Mouse (Mus musculus) hindbrain, embryonic 10.5 days (tissue): ENCODE data around the gene Tnfaip8l3. TPM values are rescaled to one million over a fixed set of nuclear protein-coding genes. Genes with fewer than 3 reads are reported as not detected.

Experiments used
- DNase-seq: peaks from one replicate; pipeline ENCODE4 v3.0.0-alpha.2; 2017; ENCODE audit warnings: low spot score
- H3K27ac ChIP-seq: fragments of 300-500 bp; sonication (generic); 2 replicates; pipeline ENCODE4 v1.5.1; 2016; ENCODE audit warnings: mild to moderate bottlenecking, moderate library complexity
- H3K27me3 ChIP-seq: fragments of 300-500 bp; sonication (generic); 2 replicates; pipeline ENCODE4 v1.6.1; 2016; ENCODE audit warnings: mild to moderate bottlenecking; ENCODE audit not compliant: poor library complexity, insufficient read depth, severe bottlenecking
- H3K36me3 ChIP-seq: fragments of 300-500 bp; sonication (generic); 2 replicates; pipeline ENCODE4 v1.6.1; 2016; ENCODE audit warnings: mild to moderate bottlenecking, moderate library complexity
- H3K4me1 ChIP-seq: fragments of 300-500 bp; sonication (generic); replicated peaks from 2 replicates; pipeline ENCODE4 v1.6.1; 2016; ENCODE audit warnings: mild to moderate bottlenecking
- H3K4me3 ChIP-seq: fragments of 300-500 bp; sonication (generic); 2 replicates; pipeline ENCODE4 v1.5.1; 2016; ENCODE audit warnings: mild to moderate bottlenecking, moderate library complexity
- H3K9me3 ChIP-seq: fragments of 300-500 bp; sonication (generic); 2 replicates; pipeline ENCODE4 v1.6.1; 2016; ENCODE audit warnings: mild to moderate bottlenecking, moderate library complexity
- WGBS: fragments of 180-500 bp; shearing (Covaris S2); methylation state at CpG from one replicate; pipeline ENCODE4 v1.1.7; 2016; 5-methylcytosine and 5-hydroxymethylcytosine counted together
- polyA plus RNA-seq: library from polyadenylated mRNA; unstranded; fragments of >200 nt; fragmentation: Nextera tagmentation; extraction: Ambion mirVana; gene quantifications from 2 replicates; pipeline ENCODE4 v1.2.1, GENCODE M21; 2016

Gene Tnfaip8l3
- polyA plus RNA-seq = 0.16 and 0.24 TPM in 2 replicates

GRCm38 (mm10) chr9:54068032-54068649 is at the start of gene Tnfaip8l3:
Tnfaip8l3 (minus strand) TSS chr9:54068388.
- peak within 1 kb of the TSS; percentile 84 for H3K27ac ChIP-seq
- no peaks in the 10 kb centered on the region for H3K9me3 ChIP-seq
- peak within 1 kb of the TSS; percentile 79 for H3K4me3 ChIP-seq
- DNase-seq = peak; percentile 61
- H3K4me1 ChIP-seq = peaks cover 22% of the 10 kb centered on the region
- whole genome bisulfite sequencing = 0% methylated on average over 35 of the region's 35 CpGs
- H3K36me3 ChIP-seq = no peaks in the 10 kb centered on the region
- H3K27me3 ChIP-seq = peaks cover 38% of the 10 kb centered on the region

DNA sequence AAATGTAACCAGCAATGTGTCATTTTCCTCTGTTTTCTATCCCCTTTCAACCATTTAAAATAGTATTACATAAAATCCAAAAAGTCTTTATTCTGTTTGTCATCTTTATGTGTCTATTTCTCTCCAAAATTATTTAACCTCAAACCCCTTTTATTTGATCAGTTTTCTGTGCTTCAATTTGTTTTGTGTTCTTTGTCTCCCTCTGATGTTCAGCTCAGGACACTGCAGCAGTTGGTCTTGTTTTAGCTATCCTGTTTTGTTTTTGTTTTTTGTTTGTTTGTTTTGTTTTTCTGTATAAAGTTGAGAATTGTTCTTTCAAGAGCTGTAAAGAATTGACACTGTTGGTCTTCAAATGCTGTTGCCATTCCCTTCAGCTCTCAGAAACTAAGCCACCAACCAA is 44.5 kb upstream of the Tnfaip8l3 start:
- Histone ChIP-seq H3K4me1 (no peaks in the 10 kb centered on the region), H3K36me3 (no peaks in the 10 kb centered on the region), H3K9me3 (peaks cover 3% of the 10 kb centered on the region; the same call in 1 of the 2 replicates), H3K4me3 (no peak overlapping the region), H3K27me3 (no peaks in the 10 kb centered on the region), H3K27ac (no peak overlapping the region)
- no peak for DNase-seq

DNA sequence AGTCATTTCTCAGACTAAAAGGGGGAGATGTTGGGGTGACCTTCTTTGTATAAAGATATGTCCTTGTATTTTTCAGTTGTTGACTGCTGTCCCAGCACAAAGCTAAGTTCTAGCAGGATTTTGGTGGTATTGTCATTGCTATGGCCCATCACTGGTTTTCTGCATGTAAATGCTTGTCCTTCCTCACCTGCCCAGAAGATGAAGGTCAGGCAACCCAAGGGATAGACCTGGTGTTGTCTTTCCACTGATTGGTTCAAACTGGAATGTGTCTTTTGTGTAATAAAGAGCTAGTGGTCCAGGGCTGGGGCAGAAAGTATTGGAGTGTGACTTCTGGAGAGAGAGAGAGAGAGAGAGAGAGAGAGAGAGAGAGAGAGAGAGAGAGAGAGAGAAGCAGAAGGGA is 30.4 kb upstream of the Tnfaip8l3 start:
- Histone ChIP-seq H3K36me3 (no peaks in the 10 kb centered on the region), H3K4me1 (no peaks in the 10 kb centered on the region), H3K4me3 (no peak overlapping the region), H3K27me3 (no peaks in the 10 kb centered on the region), H3K27ac (no peak overlapping the region), H3K9me3 (no peaks in the 10 kb centered on the region)
- no peak for DNase-seq

DNA sequence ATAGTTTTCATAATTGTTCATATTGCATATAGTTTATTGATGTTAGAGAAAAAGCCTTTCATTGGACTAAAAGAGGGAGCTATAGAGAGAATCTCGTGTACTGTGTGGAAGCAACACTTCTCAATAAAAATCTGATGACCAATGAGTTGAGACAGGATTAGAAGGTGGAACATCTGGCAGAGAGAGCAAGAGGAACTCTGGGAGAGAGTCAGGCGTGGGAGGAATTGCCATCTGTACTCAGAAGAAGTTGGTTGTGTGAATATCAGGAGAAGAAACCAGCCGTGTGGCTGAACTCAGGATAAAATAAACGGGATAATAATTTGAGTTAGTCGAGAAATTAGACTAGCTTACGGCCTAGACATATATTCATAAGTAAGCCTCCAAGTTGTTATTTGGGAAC is 28.9 kb upstream of the Tnfaip8l3 start:
- Histone ChIP-seq H3K4me1 (no peaks in the 10 kb centered on the region), H3K27me3 (no peaks in the 10 kb centered on the region), H3K4me3 (no peak overlapping the region), H3K36me3 (no peaks in the 10 kb centered on the region), H3K27ac (no peak overlapping the region), H3K9me3 (no peaks in the 10 kb centered on the region)
- 85% methylated on average over 6 of the region's 6 CpGs for WGBS
- no peak for DNase-seq

GRCm38 (mm10) chr9:54084245-54084644 is 16.1 kb upstream of the Tnfaip8l3 start:
- H3K27ac ChIP-seq = no peak overlapping the region
- no peaks in the 10 kb centered on the region for H3K36me3 ChIP-seq
- no peak overlapping the region for H3K4me3 ChIP-seq
- WGBS = 77% methylated on average over 3 of the region's 3 CpGs
- no peak for DNase-seq
- no peaks in the 10 kb centered on the region for H3K9me3 ChIP-seq
- no peaks in the 10 kb centered on the region for H3K27me3 ChIP-seq
- no peaks in the 10 kb centered on the region for H3K4me1 ChIP-seq

DNA sequence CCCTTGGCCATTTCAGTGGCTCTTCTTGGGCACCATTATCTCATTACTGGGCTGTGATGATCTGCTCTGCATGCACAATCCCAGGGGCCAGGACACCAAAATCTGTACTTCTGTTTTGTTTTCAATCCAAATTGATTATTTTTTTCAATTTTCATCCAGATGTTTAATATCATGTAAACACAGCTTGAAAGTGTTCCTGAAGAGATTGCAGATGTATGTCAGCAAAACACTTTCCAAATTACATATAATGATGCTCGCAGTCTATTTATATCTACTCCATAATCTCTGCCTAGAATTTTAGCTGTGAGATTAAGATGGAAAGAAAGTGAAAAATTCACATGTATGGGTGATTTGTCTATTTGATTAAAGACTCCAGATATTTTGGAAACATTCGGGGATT is 9.6 kb upstream of the Tnfaip8l3 start:
- Histone ChIP-seq H3K4me3 (no peak overlapping the region), H3K36me3 (no peaks in the 10 kb centered on the region), H3K4me1 (no peaks in the 10 kb centered on the region), H3K27me3 (no peaks in the 10 kb centered on the region), H3K9me3 (no peaks in the 10 kb centered on the region), H3K27ac (no peak overlapping the region)
- 87% methylated on average over 2 of the region's 2 CpGs for WGBS
- DNase-seq = no peak

GRCm38 (mm10) chr9:54074901-54075300 is 6.7 kb upstream of the Tnfaip8l3 start:
- WGBS = 86% methylated on average over 3 of the region's 3 CpGs
- no peaks in the 10 kb centered on the region for H3K4me1 ChIP-seq
- DNase-seq = no peak
- no peaks in the 10 kb centered on the region for H3K36me3 ChIP-seq
- no peaks in the 10 kb centered on the region for H3K9me3 ChIP-seq
- no peak overlapping the region for H3K4me3 ChIP-seq
- no peak overlapping the region for H3K27ac ChIP-seq
- no peaks in the 10 kb centered on the region for H3K27me3 ChIP-seq

- 91% methylated on average over 4 of the region's 4 CpGs for WGBS
- DNase-seq = no peak
- H3K36me3 ChIP-seq = no peaks in the 10 kb centered on the region
- H3K4me3 ChIP-seq = no peak overlapping the region
- H3K4me1 ChIP-seq = peaks cover 6% of the 10 kb centered on the region
- H3K9me3 ChIP-seq = no peaks in the 10 kb centered on the region
- H3K27me3 ChIP-seq = peaks cover 10% of the 10 kb centered on the region; the same call in 1 of the 2 replicates
- no peak overlapping the region for H3K27ac ChIP-seq
Observed at GRCm38 (mm10) chr9:54073688-54074087, 5.5 kb upstream of the Tnfaip8l3 start.

- Histone ChIP-seq H3K4me1 (peaks cover 22% of the 10 kb centered on the region), H3K36me3 (no peaks in the 10 kb centered on the region), H3K4me3 (no peak overlapping the region), H3K27ac (no peak overlapping the region), H3K9me3 (no peaks in the 10 kb centered on the region), H3K27me3 (peaks cover 28% of the 10 kb centered on the region)
- 79% methylated on average over 7 of the region's 7 CpGs for WGBS
- DNase-seq = no peak
Observed at GRCm38 (mm10) chr9:54071474-54072095, 3.4 kb upstream of the Tnfaip8l3 start.

DNA sequence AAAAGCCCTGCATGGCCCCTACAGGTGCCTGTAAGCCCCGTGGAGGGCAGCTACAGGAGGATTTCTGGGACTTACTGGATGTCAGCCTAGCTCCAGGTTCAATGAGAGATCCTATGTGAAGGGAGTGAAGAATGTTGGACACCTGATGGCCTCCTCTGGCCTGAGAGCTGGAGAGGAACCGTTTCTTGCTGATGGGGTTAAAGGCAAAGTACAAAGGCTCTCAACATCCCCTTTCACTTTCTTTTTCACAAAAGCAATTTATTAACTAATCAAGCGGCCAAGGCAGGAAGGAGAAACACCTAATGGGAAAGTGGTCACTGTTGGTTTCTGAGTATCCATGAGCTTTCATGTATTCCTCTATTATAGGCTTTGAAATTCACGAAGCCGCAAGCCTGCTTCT is 1.0 kb upstream of the Tnfaip8l3 start:
- Histone ChIP-seq H3K27me3 (peaks cover 36% of the 10 kb centered on the region), H3K4me1 (peaks cover 22% of the 10 kb centered on the region), H3K9me3 (no peaks in the 10 kb centered on the region), H3K4me3 (peak overlapping the region; percentile 79), H3K36me3 (no peaks in the 10 kb centered on the region), H3K27ac (no peak overlapping the region)
- 54% methylated on average over 5 of the region's 5 CpGs for WGBS
- DNase-seq = no peak

GRCm38 (mm10) chr9:54068777-54069176 is 589 bp upstream of the Tnfaip8l3 start:
- H3K4me3 ChIP-seq = peak overlapping the region; percentile 79

DNA sequence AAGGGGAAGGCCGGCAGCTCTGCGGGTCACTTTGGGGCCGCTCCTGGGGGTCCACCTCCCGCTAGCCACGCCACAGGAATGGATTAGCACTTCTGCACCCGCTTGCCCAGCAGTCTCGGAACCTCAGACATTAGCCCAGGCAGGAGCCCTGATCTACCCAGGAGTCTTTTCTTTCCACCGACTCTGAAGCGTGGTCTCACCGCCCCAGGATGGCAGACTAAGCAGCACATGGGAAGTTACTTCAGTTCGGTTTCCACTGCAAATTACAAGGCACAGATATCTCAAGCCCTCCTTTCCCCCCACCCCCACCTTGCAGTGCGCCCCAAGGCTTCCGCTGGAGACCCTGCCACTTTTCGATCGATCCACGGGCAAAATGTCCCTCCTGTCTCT is 551 bp downstream of the Tnfaip8l3 start:
- H3K27ac ChIP-seq = peak overlapping the region; percentile 84
- WGBS = 2% methylated on average over 16 of the region's 16 CpGs
- peaks cover 38% of the 10 kb centered on the region for H3K27me3 ChIP-seq
- no peak for DNase-seq
- no peaks in the 10 kb centered on the region for H3K36me3 ChIP-seq
- peaks cover 22% of the 10 kb centered on the region for H3K4me1 ChIP-seq
- peak overlapping the region; percentile 79 for H3K4me3 ChIP-seq
- H3K9me3 ChIP-seq = no peaks in the 10 kb centered on the region

More at GRCm38 (mm10) chr9:54068777-54069176, 589 bp upstream of the Tnfaip8l3 start:
- WGBS = under 1% methylated on average over 11 of the region's 11 CpGs
- Histone ChIP-seq H3K27me3 (peaks cover 38% of the 10 kb centered on the region), H3K9me3 (no peaks in the 10 kb centered on the region), H3K4me1 (peaks cover 22% of the 10 kb centered on the region), H3K27ac (0 out of 2 replicates have a peak overlapping the region, but pooled peaks have one; percentile 84), H3K36me3 (no peaks in the 10 kb centered on the region)
- DNase-seq = peak; percentile 53

- WGBS = 69% methylated on average over 3 of the region's 3 CpGs
- H3K27ac ChIP-seq = no peak overlapping the region
- no peaks in the 10 kb centered on the region for H3K36me3 ChIP-seq
- H3K4me1 ChIP-seq = peaks cover 22% of the 10 kb centered on the region
- H3K9me3 ChIP-seq = no peaks in the 10 kb centered on the region
- no peak overlapping the region for H3K4me3 ChIP-seq
- H3K27me3 ChIP-seq = peaks cover 38% of the 10 kb centered on the region
- DNase-seq = no peak
Observed at GRCm38 (mm10) chr9:54064836-54065235, 3.4 kb downstream of the Tnfaip8l3 start.
